Mouse (Mus musculus) hindbrain, embryonic 13.5 days (tissue): ENCODE results near the gene Camk2d. TPM values are rescaled to one million over a fixed set of nuclear protein-coding genes. Genes with fewer than 3 reads are reported as not detected.
A peak's percentile ranks its signal among the peaks of the same experiment; 100 is the strongest.

Experiments used
- ATAC-seq: fragments of 200-750 bp; cut with Nextera tagmentation; 2 replicates; pipeline ENCODE4 v1.8.0; 2017; ENCODE audit warnings: moderate TSS enrichment; ENCODE audit not compliant: low FRiP score
- H3K27ac ChIP-seq: fragments of 300-500 bp; sonication (generic); 2 replicates; pipeline ENCODE4 v1.5.1; 2015; ENCODE audit warnings: inconsistent platforms, mild to moderate bottlenecking, moderate library complexity
- H3K27me3 ChIP-seq: fragments of 300-500 bp; sonication (generic); 2 replicates; pipeline ENCODE4 v1.6.1; 2015; ENCODE audit warnings: mild to moderate bottlenecking, inconsistent platforms
- H3K36me3 ChIP-seq: fragments of 300-500 bp; sonication (generic); 2 replicates; pipeline ENCODE4 v1.6.1; 2015; ENCODE audit warnings: mild to moderate bottlenecking, inconsistent platforms
- H3K4me1 ChIP-seq: fragments of 300-500 bp; sonication (generic); replicated peaks from 2 replicates; pipeline ENCODE4 v1.6.1; 2015; ENCODE audit warnings: inconsistent platforms
- H3K4me2 ChIP-seq: fragments of 300-500 bp; sonication (generic); 2 replicates; pipeline ENCODE4 v1.6.1; 2015; ENCODE audit warnings: inconsistent platforms, mild to moderate bottlenecking, moderate library complexity
- H3K4me3 ChIP-seq: fragments of 300-500 bp; sonication (generic); 2 replicates; pipeline ENCODE4 v1.5.1; 2015; ENCODE audit warnings: mild to moderate bottlenecking, inconsistent platforms
- H3K9ac ChIP-seq: fragments of 300-500 bp; sonication (generic); 2 replicates; pipeline ENCODE4 v1.6.1; 2015; ENCODE audit warnings: mild to moderate bottlenecking, inconsistent platforms
- H3K9me3 ChIP-seq: fragments of 300-500 bp; sonication (generic); 2 replicates; pipeline ENCODE4 v1.6.1; 2016; ENCODE audit warnings: inconsistent platforms
- WGBS: fragments of 180-500 bp; shearing (Covaris S2); methylation state at CpG from one replicate; pipeline ENCODE4 v1.1.7; 2015; 5-methylcytosine and 5-hydroxymethylcytosine counted together
- polyA plus RNA-seq: library from polyadenylated mRNA; unstranded; fragments of >200 nt; fragmentation: Nextera tagmentation; extraction: Ambion mirVana; gene quantifications from 2 replicates; pipeline ENCODE4 v1.2.1, GENCODE M21; 2015

Camk2d gene
- polyA plus RNA-seq, 1 experiment from 2014 or later = 43.1 TPM

DNA sequence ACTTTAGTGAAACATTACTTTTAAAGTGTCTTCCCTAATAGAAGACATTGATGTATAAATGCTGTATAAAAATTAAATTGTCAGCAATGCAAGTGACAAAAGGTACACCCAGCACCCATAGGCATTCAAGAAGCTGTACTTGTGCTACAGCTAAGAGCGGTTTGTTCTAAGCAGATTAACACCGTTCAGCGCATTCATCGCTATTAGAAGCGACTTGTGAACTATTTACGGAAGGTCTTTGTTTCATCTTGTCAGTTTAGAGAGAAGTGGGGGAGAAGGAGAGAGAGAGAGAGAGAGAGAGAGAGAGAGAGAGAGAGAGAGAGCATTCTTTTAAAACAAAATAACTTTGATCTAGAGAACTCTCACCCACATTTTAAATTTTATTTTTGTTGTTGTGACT is 38.1 kb downstream of the Camk2d start:
- H3K9ac ChIP-seq = no peak overlapping the region
- H3K4me3 ChIP-seq = no peak overlapping the region
- WGBS = 76% methylated on average over 6 of the region's 6 CpGs
- no peaks in the 10 kb centered on the region for H3K9me3 ChIP-seq
- no peak for ATAC-seq
- H3K4me2 ChIP-seq = no peak overlapping the region
- no peaks in the 10 kb centered on the region for H3K36me3 ChIP-seq
- no peak overlapping the region for H3K27ac ChIP-seq
- 0 out of 2 replicates have a peak, but pooled peaks cover 3% of the 10 kb centered on the region for H3K4me1 ChIP-seq
- H3K27me3 ChIP-seq = no peaks in the 10 kb centered on the region

DNA sequence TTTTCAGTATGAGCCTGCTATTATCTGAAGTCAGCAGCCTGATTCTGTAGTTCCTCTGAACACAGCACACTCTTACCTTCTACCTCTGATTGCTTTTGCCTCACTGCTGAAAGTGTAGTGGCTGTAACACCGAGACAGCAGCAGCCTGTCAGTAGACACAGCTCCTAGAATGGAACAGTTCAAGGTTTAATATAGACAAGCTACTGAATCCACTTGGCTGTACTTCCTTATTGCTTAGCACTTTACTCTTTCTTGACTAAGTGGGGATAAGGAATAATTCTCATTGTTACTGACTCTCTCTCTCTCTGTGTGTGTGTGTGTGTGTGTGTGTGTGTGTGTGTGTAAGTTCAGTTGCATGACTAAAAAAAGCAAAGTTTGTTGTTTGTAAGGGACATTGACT is 42.2 kb downstream of the Camk2d start:
- H3K9ac ChIP-seq = no peak overlapping the region
- no peak overlapping the region for H3K27ac ChIP-seq
- H3K36me3 ChIP-seq = no peaks in the 10 kb centered on the region
- H3K27me3 ChIP-seq = no peaks in the 10 kb centered on the region
- no peak for ATAC-seq
- H3K4me1 ChIP-seq = peaks cover 9% of the 10 kb centered on the region
- WGBS = 73% methylated on average over 1 of the region's 1 CpGs
- no peak overlapping the region for H3K4me3 ChIP-seq
- H3K9me3 ChIP-seq = no peaks in the 10 kb centered on the region
- no peak overlapping the region for H3K4me2 ChIP-seq

DNA sequence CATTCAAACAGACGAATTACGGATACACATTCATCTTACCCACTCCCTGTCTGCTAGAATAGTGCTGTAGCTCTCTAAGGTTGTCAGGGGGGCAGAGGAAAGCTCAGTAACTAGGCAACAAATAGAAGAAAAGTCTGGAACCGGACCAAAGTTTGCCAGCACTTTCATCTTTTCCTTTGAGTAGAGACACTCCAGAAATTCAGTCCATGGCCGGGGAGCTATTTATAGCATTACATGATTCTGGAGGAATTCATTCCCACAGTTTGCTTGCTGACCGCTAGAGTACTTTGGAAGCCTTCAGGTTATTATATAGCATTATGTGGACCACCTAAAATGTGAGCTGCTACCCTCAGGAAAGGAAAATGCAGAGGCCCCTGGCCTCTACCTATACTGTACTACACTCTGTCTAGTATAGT is 43.0 kb downstream of the Camk2d start:
- Histone ChIP-seq H3K27ac (peak overlapping the region; percentile 20; the same call in 1 of the 2 replicates), H3K9ac (no peak overlapping the region), H3K4me2 (no peak overlapping the region), H3K4me1 (peaks cover 14% of the 10 kb centered on the region), H3K4me3 (no peak overlapping the region), H3K27me3 (no peaks in the 10 kb centered on the region), H3K9me3 (no peaks in the 10 kb centered on the region), H3K36me3 (no peaks in the 10 kb centered on the region)
- ATAC-seq = peak; percentile 75
- 31% methylated on average over 5 of the region's 5 CpGs for WGBS

DNA sequence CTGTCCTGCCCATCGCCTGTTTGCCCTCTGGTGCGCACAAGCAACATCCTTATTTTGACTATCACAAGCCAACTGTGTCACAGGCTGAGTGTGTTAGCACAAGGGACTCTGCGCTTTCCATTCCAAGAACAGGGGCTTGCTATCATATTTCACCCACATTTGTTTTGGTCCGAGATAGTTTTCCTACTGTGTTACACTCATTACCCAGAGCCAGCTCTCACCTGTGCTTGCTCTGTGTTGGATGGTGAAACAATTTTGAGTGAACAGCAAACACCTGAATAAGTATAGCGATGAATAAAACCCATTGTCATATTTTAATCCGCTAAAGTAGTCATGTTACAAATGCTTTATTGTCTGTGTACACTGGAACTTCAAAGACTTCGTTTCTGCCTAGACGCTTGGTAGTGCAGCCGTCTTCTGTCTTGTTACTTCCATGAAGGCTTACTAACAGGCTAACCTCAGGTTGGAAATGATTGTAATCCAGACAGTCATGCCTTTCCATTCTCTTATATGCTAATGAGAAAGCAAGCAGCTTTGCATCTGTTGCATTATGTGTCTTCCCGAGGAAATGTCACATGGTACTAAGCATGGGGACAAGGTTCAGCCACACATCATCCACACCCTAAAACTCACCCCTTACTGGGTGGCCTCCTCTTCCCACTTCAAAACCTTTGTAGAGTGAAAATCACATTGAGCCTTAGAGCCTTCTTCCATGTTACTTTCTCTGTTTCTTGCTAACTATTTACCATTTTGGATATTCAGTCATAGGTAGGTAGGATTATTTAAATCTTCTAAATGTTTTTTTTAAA is 44.5 kb downstream of the Camk2d start:
- Histone ChIP-seq H3K27ac (no peak overlapping the region), H3K4me2 (no peak overlapping the region), H3K9ac (no peak overlapping the region), H3K36me3 (no peaks in the 10 kb centered on the region), H3K4me3 (no peak overlapping the region), H3K27me3 (no peaks in the 10 kb centered on the region), H3K4me1 (peaks cover 14% of the 10 kb centered on the region), H3K9me3 (no peaks in the 10 kb centered on the region)
- WGBS = 82% methylated on average over 10 of the region's 10 CpGs
- no peak for ATAC-seq

DNA sequence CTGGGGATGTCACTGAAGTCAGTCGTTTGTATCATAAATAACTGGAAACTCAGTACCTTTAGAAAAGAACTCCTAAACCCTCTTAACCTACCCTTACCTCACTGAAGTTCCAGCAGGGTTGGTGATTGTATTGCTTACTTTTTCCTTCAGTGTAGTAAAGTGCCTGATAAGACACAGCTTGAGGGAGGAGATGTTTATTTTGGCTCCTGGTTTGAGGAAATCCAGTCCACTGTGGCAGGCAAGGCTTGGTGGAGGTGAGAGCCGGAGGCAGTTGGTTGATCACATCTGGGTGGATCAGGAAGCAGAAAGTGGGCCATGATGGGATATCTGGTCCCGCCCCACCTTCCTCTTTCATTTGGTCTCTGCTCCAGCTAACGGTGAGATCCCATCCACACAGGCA is 45.3 kb downstream of the Camk2d start:
- H3K9me3 ChIP-seq = no peaks in the 10 kb centered on the region
- H3K27ac ChIP-seq = no peak overlapping the region
- H3K4me3 ChIP-seq = no peak overlapping the region
- H3K4me2 ChIP-seq = no peak overlapping the region
- 83% methylated on average over 4 of the region's 4 CpGs for WGBS
- H3K9ac ChIP-seq = no peak overlapping the region
- no peaks in the 10 kb centered on the region for H3K36me3 ChIP-seq
- no peaks in the 10 kb centered on the region for H3K27me3 ChIP-seq
- H3K4me1 ChIP-seq = peaks cover 14% of the 10 kb centered on the region
- no peak for ATAC-seq

DNA sequence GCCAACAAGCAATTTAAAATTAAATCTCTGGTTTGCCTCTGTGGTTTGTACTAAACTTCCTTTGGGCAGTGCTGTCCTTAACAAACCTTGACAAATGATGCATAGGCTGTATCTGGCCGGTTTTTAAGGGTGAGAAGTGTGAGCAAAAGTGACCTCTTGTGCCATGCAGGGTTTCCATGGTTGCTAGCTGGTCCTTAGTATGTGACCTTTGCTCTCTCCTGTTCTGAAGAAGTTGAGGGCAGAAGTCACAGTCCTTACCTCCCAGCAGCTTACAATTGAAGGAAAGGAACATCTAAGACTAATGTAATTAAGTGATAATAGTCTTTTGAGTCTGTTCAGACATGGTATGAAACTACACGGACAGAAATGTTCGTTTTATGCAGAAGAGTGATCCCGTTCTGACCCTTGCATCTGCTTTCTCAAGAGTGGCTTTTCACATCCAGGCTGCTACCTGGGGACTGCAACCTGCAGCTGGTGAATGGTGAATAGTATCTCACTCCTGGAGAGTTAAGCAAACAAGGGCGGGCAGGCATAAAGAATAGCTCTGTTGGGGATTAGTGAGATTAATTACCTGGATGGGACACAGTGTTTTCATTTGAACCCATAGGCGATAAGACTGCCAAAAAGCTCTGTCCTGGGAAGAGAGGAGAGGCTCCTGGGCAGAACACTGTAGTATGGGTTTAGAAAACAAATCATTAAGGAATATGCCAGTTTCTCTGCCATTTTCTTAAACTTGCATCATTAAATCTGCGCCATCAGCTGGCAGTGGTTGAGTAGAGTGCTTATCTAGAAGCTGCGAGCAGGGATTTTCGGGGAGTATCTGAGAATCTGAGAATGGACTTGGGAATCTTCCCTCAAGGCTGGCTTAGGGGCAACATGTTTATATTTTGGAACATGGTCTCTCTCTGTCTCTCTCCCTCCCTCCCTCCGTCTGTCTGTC is 47.2 kb downstream of the Camk2d start:
- H3K4me3 ChIP-seq = no peak overlapping the region
- H3K9me3 ChIP-seq = no peaks in the 10 kb centered on the region
- H3K4me1 ChIP-seq = peaks cover 14% of the 10 kb centered on the region
- no peaks in the 10 kb centered on the region for H3K27me3 ChIP-seq
- WGBS = 9% methylated on average over 10 of the region's 10 CpGs
- no peak for ATAC-seq
- no peaks in the 10 kb centered on the region for H3K36me3 ChIP-seq
- H3K9ac ChIP-seq = no peak overlapping the region
- no peak overlapping the region for H3K27ac ChIP-seq
- 0 out of 2 replicates have a peak overlapping the region, but pooled peaks have one; percentile 0 for H3K4me2 ChIP-seq

DNA sequence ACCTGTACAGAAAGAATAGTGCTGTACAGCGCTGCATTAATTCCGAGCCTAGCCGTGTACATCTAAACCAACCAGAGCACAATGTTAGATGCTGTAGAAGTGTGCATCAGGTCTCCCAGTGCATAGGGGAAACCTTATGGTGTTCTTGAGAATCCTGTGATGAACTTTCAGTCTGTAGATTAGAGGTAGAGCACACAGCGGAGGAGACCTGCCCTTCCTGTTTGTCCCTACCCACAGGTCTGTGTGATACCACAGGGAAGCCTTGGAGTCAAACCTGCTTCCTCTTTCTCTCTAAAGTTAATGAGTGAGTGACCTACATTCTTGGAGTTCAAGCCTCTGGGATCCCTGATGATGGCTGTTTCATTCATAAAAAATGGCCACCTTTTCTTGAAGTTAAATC is 54.2 kb downstream of the Camk2d start:
- ATAC-seq = no peak
- H3K27me3 ChIP-seq = no peaks in the 10 kb centered on the region
- WGBS = 92% methylated on average over 4 of the region's 4 CpGs
- H3K36me3 ChIP-seq = no peaks in the 10 kb centered on the region
- H3K27ac ChIP-seq = no peak overlapping the region
- no peak overlapping the region for H3K9ac ChIP-seq
- H3K9me3 ChIP-seq = no peaks in the 10 kb centered on the region
- no peak overlapping the region for H3K4me2 ChIP-seq
- no peak overlapping the region for H3K4me3 ChIP-seq
- no peaks in the 10 kb centered on the region for H3K4me1 ChIP-seq

DNA sequence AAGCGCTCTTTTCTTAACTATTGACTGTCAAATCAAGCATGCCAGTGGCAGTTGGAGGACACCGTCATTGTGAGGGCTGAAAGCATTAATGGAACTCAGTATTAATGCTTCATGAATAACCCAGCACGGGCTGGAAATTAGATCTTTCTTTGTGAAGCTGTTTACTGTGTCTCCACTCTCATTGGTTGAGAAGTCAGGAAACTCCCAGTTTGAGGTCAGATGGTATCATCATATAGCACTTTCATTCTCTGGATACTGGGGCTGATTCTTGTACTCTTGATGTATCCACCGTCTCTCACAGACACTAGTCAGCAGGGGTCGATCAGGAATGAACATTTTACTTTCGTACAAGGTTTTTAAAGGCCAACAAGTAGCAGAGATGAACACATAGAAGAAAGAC is 54.6 kb downstream of the Camk2d start:
- 58% methylated on average over 6 of the region's 6 CpGs for WGBS

DNA sequence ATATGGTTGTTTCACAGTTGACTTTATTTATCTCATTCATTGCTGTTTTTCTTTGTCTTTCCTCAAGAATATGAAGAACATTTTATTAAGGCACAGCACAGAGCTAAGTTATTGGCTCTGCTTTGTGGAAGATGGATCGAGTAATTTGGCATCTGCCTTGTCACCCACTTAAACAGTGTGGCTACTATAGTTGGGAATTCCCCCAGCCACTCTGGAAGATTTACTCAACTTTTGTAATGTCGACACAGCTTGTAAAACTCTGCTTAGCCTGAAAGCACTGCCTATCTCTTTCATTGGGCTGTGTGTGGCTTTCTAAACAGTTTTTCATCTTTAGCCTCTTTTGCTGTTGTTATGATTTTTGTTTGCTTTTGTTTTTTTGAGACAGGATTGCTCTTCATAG is 56.3 kb downstream of the Camk2d start:
- H3K27ac ChIP-seq = no peak overlapping the region
- WGBS = 74% methylated on average over 2 of the region's 2 CpGs
- H3K4me2 ChIP-seq = no peak overlapping the region
- no peaks in the 10 kb centered on the region for H3K27me3 ChIP-seq
- no peaks in the 10 kb centered on the region for H3K4me1 ChIP-seq
- H3K36me3 ChIP-seq = no peaks in the 10 kb centered on the region
- H3K4me3 ChIP-seq = no peak overlapping the region
- no peaks in the 10 kb centered on the region for H3K9me3 ChIP-seq
- ATAC-seq = no peak
- H3K9ac ChIP-seq = no peak overlapping the region

More for the DNA sequence above, 54.6 kb downstream of the Camk2d start:
- no peak overlapping the region for H3K27ac ChIP-seq
- H3K9me3 ChIP-seq = no peaks in the 10 kb centered on the region
- H3K4me2 ChIP-seq = no peak overlapping the region
- H3K4me1 ChIP-seq = no peaks in the 10 kb centered on the region
- H3K27me3 ChIP-seq = no peaks in the 10 kb centered on the region
- ATAC-seq = no peak
- H3K9ac ChIP-seq = no peak overlapping the region
- no peak overlapping the region for H3K4me3 ChIP-seq
- H3K36me3 ChIP-seq = no peaks in the 10 kb centered on the region

DNA sequence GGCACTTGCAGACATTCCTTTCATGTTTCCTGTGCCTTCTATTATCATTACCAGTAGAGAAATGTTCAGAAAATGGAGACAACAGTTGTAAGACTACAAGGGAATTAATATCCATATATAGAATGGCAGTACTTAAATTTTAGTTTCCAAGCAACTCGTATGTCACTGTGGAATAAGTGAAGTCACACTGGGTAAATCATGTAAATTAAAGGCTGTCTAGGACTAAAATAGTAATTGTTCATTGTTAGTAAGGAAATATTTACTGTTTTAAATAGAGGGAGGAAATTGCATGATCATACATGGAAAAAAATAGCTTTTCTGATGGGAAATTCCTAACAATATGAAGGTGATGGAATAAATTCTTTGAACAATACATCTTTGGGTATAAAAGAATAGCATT is 57.0 kb downstream of the Camk2d start:
- Histone ChIP-seq H3K36me3 (no peaks in the 10 kb centered on the region), H3K27me3 (no peaks in the 10 kb centered on the region), H3K4me1 (no peaks in the 10 kb centered on the region), H3K9me3 (no peaks in the 10 kb centered on the region), H3K27ac (no peak overlapping the region), H3K4me2 (no peak overlapping the region), H3K9ac (no peak overlapping the region), H3K4me3 (no peak overlapping the region)
- ATAC-seq = no peak
- 82% methylated on average over 1 of the region's 1 CpGs for WGBS

DNA sequence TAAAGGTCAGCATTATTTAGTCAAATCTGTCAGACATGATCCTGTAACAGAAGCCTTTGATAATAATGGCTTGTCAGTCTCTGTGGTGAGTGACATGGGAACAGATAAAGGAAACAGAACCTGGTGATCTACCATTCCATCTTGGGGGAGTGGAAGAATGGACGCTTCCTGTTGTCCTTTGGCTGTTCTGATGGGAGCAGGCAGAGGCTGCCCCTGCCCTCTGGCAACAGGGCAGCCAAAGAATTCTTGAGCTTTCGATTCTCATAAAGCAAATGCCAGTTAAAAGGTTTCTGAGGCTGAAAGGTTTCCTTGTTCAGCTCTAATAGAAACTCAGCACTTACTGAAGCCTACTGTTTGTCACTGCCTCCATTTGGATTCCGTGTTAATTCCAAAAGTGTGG is 60.1 kb downstream of the Camk2d start:
- no peak overlapping the region for H3K4me3 ChIP-seq
- H3K36me3 ChIP-seq = no peaks in the 10 kb centered on the region
- no peaks in the 10 kb centered on the region for H3K4me1 ChIP-seq
- H3K27ac ChIP-seq = no peak overlapping the region
- no peaks in the 10 kb centered on the region for H3K9me3 ChIP-seq
- 32% methylated on average over 3 of the region's 3 CpGs for WGBS
- H3K4me2 ChIP-seq = no peak overlapping the region
- ATAC-seq = no peak
- H3K27me3 ChIP-seq = no peaks in the 10 kb centered on the region
- H3K9ac ChIP-seq = no peak overlapping the region

DNA sequence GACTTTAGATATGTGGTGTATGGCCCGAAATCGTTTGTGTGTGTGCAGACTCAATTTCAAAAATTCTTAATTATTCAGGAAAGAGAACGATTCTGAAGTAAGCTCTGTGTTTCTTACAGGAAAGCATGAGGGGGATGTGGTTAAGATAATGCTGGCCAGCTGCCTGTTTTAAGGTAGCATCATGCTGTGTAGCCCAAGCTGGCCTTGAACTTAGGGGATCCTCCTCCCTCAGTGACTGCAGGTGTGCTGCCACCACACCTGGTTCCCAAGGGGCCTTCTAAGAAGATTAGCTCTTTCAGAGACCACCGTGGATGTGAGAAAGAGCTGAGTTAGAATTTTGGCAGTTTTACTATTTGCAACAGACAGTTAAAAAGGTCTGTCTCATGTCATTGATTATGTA is 61.8 kb downstream of the Camk2d start:
- Histone ChIP-seq H3K27ac (no peak overlapping the region), H3K4me2 (no peak overlapping the region), H3K9ac (no peak overlapping the region), H3K9me3 (no peaks in the 10 kb centered on the region), H3K27me3 (no peaks in the 10 kb centered on the region), H3K4me3 (no peak overlapping the region), H3K36me3 (no peaks in the 10 kb centered on the region), H3K4me1 (no peaks in the 10 kb centered on the region)
- 75% methylated on average over 4 of the region's 4 CpGs for WGBS
- ATAC-seq = no peak
